ENCODE assay signal across 8 mouse cellular contexts in genomic region chr7:66060066-66060956, GRCm38 (mm10). TPM values are rescaled to one million over a fixed set of nuclear protein-coding genes. Genes with fewer than 3 reads are reported as not detected.
DNase-seq lines count a peak whose midpoint lies in the region; ATAC-seq lines count a peak whose summit lies in the region.

No protein-coding gene starts in this region.

- peak overlapping the region; percentile 86 for H3K9ac ChIP-seq in hindbrain, embryonic 11.5 days (ENCODE audit: low read depth, low read length)

- peak; percentile 93 for ATAC-seq in hindbrain, embryonic 11.5 days (ENCODE audit: low FRiP score)

- WGBS in hindbrain, embryonic 11.5 days, result under 1% methylated on average over 63 of the region's 64 CpGs

- DNase-seq in NIH3T3 (ENCODE audit: low read depth), result peak; percentile 88
- DNase-seq in cerebellum, adult 9-11 months, result peak; percentile 84
- peak; percentile 68 to 87 for DNase-seq in frontal cortex, adult 2 months (ENCODE audit: extremely low spot score in 1 of 2, low spot score in 1 of 2)
- peak; percentile 91 for DNase-seq in hindbrain, embryonic 11.5 days (ENCODE audit: low spot score)
- peak; percentile 87 to 89 for DNase-seq in layer of hippocampus, postnatal 14 days (ENCODE audit: low spot score in 2 of 2)
- DNase-seq in lung, postnatal 10 days, result peak; percentile 93
- peak; percentile 79 for DNase-seq in ovary, postnatal 14 days (ENCODE audit: low spot score)
- DNase-seq in thymus, postnatal 10 days (ENCODE audit: low spot score in 2 of 2), result peak; percentile 78 to 84

- H3K27me3 ChIP-seq in hindbrain, embryonic 11.5 days (ENCODE audit: control insufficient read depth, insufficient read depth, low read length), result no peaks in the 10 kb centered on the region

- peak overlapping the region; percentile 53 for H3K27ac ChIP-seq in hindbrain, embryonic 11.5 days (ENCODE audit: low read depth, low read length)

- no peaks in the 10 kb centered on the region; the same call in 1 of the 2 replicates for H3K4me1 ChIP-seq in hindbrain, embryonic 11.5 days (replicated peaks; ENCODE audit: control insufficient read depth, insufficient read depth, low read length)

- no peaks in the 10 kb centered on the region for H3K36me3 ChIP-seq in hindbrain, embryonic 11.5 days (ENCODE audit: control insufficient read depth, insufficient read depth, low read length)

- peak overlapping the region; percentile 97 for H3K4me3 ChIP-seq in hindbrain, embryonic 11.5 days (ENCODE audit: low read depth, low read length)

- H3K4me2 ChIP-seq in hindbrain, embryonic 11.5 days (replicated peaks; ENCODE audit: low read depth, low read length), result peak overlapping the region; percentile 75

- no peaks in the 10 kb centered on the region for H3K9me3 ChIP-seq in hindbrain, embryonic 11.5 days (ENCODE audit: control insufficient read depth, low read length)

RNA-seq across cellular contexts. Expression of gene Snrpa1, which starts 1.5 kb away (rescaled TPM):
- polyA plus RNA-seq in frontal cortex, adult 2 months (2012; rRNA removed), result 37.2 and 40.7 TPM in 2 replicates
- polyA plus RNA-seq in hindbrain, embryonic 11.5 days (2014; fragmentation: Nextera tagmentation; extraction: Ambion mirVana), result 230 and 234 TPM in 2 replicates
- total RNA-seq in layer of hippocampus, postnatal 14 days (2021), result 10 to 100 TPM; 29.6 to 33.7 TPM

RNA-seq across cellular contexts. Expression of gene Gm45213, which starts 16.9 kb away (rescaled TPM):
- not detected in 2 replicates for polyA plus RNA-seq in frontal cortex, adult 2 months (2012; rRNA removed)
- not detected in 2 replicates for polyA plus RNA-seq in hindbrain, embryonic 11.5 days (2014; fragmentation: Nextera tagmentation; extraction: Ambion mirVana)
- total RNA-seq in layer of hippocampus, postnatal 14 days (2021), result not detected

RNA-seq across cellular contexts. Expression of gene Selenos, which starts 19.1 kb away (rescaled TPM):
- polyA plus RNA-seq in frontal cortex, adult 2 months (2012; rRNA removed), result 81.5 and 83.9 TPM in 2 replicates
- polyA plus RNA-seq in hindbrain, embryonic 11.5 days (2014; fragmentation: Nextera tagmentation; extraction: Ambion mirVana), result 88.2 and 90.4 TPM in 2 replicates
- 10 to 100 TPM; 55.5 to 59.8 TPM for total RNA-seq in layer of hippocampus, postnatal 14 days (2021)

RNA-seq across cellular contexts. Expression of gene Chsy1, which starts 49.0 kb away (rescaled TPM):
- 10.4 TPM in 2 replicates for polyA plus RNA-seq in frontal cortex, adult 2 months (2012; rRNA removed)
- 20.4 and 30.4 TPM in 2 replicates for polyA plus RNA-seq in hindbrain, embryonic 11.5 days (2014; fragmentation: Nextera tagmentation; extraction: Ambion mirVana)
- total RNA-seq in layer of hippocampus, postnatal 14 days (2021), result 10 to 100 TPM; 20.4 to 20.5 TPM

Comparison
In these comparisons a context has a peak if more than half of its experiments do, and no peak if none do; other contexts are left out.
1. Peak in every context shown above with its lines: DNase-seq, ATAC-seq, H3K4me3 ChIP-seq and H3K27ac ChIP-seq.